Mouse (Mus musculus): ENCODE data around the gene Dus1l.
"Not testable (repeated sequence)": the region's sequence is repeated elsewhere in the genome, so short reads cannot be mapped to it uniquely, and the experiment has no call there.

The Dus1l gene

DNA sequence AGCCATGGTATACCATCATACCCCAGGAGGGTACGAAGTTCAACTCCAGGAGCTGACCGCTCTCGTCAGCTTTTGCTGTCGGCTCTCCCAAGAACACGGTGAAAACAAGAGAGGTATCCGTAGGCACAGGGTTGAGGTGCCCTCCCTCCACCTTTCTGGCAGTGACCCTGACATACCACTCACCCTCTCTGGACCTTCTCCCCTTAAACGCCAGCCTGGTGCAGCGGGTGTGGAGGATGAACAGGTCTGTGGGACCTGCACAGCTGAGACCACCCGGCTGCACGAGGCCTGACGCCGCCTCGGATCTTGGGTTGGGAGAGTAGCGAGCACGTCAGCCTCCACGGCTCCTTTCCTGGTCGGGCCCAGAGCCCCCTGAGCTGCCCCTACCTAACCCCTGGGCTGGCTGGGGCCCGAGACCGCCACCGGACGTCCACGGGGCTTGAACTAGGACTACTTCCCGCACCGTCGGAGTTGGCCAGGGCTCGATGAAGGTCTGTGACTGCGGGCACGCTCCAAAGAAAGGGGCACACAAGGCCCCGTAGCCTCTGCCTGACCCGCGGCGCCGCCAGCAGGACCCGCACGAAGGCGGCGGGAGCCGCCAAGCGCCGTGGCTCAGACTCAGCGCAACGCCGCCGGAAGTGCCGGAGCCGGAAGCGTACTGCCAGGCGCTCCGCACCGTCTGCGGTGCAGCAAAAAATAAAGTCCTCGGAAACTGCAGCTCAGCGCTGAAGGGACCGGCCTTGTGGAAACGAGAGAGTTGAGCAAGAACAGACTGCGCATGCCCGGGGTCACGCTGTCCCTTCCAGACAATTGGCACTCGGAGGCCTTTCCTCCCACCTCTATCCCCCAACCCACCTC, at the start of gene Dus1l:
Dus1l (minus strand) TSS at position 648 of the 858 bp plus-strand sequence.
- DNase-seq (ENCODE audit: extremely low spot score, low spot score) = peak; percentile 99

DNA sequence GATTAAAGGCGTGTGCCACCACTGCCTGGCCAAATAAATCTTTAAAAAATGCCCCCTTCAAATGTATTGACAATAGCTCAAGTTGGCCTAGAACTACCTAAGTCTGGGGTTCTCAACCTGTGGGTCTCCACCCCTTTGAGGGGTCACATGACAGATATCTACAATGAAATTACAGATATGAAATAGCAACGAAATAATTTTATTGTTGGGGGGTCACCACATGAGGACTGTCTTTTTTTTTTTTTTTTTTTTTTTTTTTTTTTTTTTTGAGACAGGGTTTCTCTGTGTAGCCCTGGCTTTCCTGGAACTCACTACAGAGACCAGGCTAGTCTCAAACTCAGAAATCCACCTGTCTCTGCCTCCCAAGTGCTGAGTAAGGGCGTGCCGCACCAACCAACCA, 48.1 kb upstream of the Dus1l start:
- DNase-seq (ENCODE audit: extremely low spot score, low spot score) = no peak

DNA sequence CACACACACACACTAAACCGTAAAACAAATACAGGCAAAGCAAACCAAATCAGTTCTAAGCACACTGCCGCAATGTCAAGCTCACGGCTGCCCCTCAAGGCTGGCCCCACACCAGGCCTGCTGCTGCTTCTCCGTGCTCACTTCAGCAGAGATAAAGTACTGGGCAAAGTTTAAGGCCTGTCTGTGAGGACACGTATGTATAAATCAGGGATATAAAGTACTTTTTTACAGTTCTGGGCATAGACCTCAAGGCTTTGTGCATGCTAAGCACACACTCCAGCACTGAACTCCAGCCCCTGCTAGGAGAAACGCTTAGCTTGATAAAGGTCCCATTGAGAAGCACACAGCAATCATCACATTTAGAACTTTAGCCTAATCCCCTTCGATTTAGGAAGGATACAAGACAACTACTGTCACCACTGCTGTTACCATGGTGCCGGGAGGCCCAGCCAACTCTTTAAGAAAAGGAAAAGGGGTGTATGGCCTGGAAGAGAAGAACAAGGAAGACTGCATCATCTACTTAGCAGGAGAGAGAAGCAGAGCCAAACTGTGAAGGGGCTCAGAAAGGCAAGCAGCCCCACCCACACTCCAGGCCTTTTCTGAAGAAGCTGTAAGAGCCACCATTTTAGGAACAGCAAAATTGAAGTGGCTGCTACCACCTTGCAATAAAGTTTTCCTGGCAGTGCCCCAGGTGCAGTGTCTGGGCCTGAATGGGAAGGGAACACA, 37.5 kb upstream of the Dus1l start:
- no peak for DNase-seq (ENCODE audit: extremely low spot score, low spot score)

DNA sequence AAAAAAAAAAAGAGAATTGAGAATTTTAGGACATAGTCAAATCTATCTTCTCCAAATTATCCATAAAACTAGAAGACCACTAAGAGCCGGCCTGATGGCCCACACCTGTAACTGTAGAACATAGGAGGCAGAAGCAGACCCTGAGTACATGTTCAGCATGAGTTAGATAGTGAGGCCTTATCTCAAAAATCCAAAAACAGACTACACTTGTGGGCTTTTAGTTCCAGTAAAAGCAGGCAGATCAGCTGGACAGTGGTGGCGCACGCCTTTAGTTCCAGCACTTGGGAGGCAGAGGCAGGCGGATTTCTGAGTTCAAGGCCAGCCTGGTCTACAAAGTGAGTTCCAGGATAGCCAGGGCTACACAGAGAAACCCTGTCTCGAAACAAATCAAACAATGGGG, 36.8 kb upstream of the Dus1l start:
- not testable (repeated sequence) for DNase-seq (ENCODE audit: extremely low spot score, low spot score)

DNA sequence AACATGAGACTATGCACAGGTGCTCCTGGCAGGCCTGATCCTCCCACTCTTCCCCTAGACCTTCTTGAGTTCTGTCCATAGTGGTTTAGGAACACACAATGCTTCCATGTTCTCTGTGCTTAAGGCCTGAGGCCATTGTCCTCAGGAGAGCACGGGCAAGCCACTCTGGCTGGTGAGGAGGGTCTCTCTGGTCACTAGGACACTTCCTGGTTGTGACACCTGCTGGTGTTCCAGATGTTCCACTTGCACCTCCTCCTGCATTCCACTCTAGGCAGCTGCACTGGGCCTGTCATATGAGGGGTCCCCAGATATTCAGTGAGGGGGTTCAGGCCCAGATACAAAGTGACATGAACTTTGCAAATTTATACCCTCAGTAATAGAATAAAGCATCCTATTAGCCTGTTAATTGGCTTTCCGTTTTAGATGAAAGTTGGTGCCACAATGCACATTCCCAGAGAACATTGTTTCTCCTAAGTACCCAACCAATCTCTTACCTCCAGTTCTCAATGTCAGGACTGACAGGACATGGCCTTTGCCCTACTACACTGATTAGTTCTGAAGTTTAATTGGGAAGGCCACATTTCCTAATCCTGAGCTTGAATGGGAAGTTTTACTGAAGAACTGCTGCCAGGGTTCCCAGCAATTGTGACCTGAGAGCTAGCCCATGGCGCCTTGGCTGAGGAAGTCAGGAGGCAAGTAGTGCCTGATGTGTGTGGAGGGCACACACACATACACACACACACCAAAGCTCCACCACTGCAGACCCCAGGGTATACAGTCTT, 35.6 kb upstream of the Dus1l start:
- no peak for DNase-seq (ENCODE audit: extremely low spot score, low spot score)

DNA sequence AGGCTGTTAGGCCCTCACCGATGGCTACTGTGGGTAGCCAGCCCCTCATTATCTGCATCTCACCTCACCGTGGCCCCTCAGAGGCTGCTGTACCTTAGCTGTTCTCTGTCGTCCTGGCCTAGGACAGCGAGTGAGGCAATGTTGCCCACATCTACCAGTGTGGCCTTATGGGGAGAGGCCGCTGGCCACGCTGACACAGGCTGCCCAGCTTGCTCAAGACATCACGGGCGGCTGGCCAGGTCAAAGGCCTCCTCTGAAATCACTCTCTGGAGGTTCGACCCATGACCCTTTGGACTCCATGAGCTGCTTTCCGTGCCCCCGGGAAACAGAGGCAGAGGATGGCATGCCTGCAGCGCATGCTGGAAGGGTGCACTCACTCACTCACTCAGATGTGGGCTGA, 34.5 kb upstream of the Dus1l start:
- no peak for DNase-seq (ENCODE audit: extremely low spot score, low spot score)

DNA sequence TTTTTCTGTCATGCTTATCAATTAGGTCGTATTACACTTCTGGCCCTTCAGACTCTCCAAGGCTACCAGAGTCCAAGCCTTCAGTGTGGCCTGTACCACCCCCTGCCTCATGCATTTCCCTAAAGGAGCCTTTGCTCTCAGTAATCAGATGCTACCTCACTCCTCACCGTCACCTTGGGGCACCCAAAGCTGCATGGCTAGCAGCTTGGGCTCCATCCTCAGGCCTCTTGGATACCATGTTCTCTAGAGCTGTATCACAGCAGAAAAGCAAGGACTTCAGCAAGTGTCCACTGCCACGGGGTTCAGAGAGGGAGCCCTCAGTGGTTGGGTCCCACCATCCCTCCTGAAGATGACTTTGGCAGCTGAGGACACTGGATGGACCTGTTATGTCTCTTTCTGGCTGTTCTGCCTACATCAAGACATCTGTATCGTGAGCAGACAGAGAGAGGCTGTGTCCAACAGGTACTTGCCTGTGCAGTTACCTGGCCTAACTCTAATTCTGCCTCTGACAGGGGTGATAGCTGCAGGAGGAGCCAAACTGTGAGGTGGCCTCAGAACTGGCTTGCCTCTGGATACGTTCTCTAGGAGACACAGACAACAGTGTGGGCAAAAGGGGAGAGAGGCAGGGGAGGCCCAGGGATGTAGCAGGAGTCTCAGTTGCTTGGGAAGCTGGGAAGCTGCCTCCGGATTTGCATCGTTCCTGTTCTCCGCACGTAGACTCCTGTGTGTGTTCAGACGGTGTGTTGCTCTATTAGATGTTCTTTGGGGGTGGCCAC, 33.7 kb upstream of the Dus1l start:
- no peak for DNase-seq (ENCODE audit: extremely low spot score, low spot score)

DNA sequence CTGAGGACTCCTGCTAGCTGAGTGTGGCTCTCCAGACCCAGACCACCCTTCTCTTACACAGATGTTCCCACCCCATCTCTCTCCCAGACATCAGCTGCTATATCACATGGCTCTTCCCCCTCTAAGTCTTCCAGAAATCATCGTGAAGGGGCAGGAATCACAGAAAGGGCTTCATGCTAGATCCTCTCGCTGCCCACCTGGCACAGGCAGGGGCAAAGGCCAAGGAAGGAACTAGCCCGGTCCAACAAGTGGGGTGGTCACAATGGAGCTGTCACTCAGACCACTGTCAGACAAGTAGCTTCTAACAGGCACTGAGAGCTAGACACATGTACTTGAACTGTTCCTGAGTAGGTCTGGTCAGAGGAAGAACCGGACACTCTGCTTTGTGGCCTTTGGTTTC, 32.2 kb upstream of the Dus1l start:
- no peak for DNase-seq (ENCODE audit: extremely low spot score, low spot score)

DNA sequence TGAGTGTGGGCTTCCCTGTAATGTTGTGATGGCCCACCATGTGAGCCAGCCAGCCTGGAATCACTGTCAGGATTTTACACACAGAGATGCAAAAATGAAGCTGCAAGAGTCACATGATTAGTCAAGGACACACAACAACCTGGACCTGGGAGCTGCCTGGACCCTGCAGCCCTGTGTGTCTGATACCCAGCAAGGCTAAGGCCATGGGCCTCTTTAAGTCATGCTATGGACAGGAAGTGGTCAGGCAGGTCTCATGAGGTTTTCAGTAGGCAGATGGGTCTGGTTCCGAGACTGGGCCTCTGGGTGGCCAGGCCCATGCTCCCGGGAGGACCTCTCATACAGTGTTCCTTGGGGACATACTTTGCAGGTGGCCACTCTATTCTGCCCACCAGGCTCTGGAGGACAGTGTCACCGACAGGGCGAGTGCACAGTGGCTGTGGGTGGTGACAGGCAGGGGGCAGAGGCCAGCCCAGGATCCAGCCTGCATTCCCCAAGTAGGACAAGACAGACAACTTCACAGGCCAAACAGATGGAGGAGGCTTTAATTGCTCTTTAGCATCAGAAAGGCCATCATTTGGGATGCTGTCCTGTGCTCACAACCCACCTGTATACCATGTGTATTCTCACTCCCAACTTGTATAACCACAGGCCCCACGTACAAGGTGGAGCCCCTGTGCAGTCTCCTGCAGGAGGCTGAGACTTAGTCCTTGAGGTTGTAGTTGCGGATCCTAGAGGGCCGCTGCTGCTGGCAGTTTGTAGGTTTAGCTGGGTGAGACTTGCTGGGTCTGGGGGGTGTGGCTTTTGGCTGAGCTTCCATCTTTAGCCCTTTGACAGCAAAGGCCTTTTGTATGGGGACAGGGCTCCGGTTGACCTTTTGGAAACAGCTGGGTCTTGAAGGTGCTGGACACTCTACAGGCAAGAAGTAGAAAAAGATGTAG, 30.1 kb upstream of the Dus1l start:
- DNase-seq (ENCODE audit: extremely low spot score, low spot score) = no peak

DNA sequence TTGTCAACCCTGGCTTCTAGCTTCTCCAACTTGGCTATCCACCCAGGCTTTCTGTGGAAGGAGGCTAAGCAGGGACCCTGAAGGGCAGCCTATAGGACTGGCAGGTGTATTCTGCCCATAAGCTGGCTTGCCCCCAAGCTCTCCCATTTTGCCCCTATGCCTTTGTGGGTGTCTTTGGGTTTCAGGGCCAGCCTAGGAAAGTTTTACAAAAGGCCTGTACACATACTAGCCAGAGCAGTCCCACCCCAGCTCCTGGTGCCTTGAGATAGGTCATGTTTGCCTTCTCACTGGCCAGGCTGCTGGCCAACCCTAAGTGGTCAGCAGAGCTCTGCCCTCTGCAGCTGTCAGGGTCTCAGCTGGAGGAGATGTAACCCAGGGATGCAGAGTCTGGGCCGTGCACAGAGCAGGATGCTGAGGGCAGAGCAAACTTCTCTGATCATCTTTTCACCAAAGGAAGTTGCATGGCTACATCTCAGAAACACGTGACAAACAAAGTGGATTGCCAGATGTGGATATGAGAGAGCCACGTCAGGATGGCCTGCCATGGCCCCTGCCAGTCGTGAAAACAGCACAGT, 29.2 kb upstream of the Dus1l start:
- no peak for DNase-seq (ENCODE audit: extremely low spot score, low spot score)

DNA sequence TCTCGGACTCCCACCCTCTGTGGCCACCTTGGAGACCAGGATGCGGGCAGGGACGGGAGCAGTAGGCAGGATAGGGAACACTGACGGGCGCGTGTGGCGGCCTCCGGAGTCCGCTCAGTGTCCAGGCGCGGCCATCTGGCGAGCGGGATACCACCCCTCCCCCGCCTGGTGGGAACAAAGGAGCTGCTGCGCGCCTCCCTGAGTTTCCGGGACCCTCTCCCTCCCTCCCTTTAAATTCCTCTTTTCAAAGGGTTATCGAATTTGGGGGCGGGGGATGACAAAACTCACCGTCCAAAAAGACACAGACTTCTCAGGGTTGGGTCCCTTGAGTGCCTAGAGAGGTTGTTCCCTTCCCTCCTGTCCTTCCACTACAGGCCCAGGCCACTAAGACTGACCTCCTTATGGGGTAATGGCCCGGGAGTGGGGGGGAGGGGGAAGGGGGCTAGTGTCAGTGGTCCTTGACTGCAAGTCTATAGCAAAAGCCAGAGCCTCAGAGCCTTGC, 28.6 kb upstream of the Dus1l start:
- DNase-seq (ENCODE audit: extremely low spot score, low spot score) = no peak

DNA sequence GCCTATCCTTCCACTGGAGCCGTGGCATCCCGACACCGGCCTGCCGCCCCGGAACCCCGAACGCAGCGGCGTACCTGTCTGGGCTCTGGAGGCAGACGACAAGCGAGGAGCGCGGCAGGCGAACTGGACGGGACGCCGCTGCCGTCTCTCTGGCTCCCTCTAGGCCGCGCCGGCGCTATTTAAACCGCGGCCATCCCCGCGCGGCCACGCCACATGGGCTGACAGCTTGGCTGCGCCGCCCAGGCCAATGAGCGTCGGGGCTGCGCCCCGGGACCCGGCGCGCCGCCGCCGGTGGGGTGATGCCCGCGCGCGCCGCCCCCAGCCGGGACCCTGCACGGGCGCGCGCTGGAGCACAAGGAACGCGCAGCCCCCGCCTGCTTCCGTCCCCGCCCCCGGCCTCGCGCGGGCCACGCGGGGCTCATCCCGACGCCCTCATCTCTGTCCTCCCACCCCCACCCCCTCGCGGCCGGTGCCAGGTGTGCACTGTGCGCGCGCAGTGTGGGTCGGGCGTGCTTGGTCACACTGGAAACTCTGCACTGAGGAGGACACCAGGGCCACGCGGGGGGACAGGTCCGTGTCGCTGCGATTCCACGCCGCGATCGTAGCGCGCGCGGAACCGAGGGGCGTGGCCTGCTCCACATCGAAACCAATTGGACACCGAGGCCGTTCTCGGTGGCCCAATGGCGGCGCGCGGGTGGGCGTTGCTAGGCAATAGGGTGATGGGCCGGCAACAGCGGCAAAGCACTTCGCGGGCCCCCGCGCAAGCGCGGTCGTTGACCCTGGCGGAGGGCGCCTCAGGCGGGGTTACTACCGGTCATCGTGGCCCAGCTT, 28.0 kb upstream of the Dus1l start, which contains the start of gene Fasn:
Fasn (minus strand) TSS at position 592 of the 831 bp plus-strand sequence.
- peak; percentile 99 for DNase-seq (ENCODE audit: extremely low spot score, low spot score)

DNA sequence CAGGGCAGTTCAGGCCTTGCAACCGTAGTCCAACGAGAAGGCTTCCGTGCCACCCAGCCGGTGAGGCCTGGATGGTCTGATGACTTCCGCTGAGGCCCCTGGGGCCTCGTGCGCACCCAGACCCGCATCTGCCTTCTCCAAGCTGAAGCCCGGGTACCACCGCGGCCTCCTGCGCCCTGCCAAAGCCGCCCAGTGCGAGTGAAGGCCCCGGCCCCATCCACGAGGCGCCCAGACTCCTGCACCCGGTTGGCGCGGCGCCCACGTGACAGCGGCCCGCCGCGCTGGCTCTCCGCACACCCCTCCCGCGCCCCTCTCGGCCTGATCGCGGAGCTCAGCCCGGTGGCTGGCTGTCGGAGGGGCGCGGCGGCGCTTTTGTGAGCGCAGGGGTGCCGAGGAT, 27.3 kb upstream of the Dus1l start:
- no peak for DNase-seq (ENCODE audit: extremely low spot score, low spot score)

DNA sequence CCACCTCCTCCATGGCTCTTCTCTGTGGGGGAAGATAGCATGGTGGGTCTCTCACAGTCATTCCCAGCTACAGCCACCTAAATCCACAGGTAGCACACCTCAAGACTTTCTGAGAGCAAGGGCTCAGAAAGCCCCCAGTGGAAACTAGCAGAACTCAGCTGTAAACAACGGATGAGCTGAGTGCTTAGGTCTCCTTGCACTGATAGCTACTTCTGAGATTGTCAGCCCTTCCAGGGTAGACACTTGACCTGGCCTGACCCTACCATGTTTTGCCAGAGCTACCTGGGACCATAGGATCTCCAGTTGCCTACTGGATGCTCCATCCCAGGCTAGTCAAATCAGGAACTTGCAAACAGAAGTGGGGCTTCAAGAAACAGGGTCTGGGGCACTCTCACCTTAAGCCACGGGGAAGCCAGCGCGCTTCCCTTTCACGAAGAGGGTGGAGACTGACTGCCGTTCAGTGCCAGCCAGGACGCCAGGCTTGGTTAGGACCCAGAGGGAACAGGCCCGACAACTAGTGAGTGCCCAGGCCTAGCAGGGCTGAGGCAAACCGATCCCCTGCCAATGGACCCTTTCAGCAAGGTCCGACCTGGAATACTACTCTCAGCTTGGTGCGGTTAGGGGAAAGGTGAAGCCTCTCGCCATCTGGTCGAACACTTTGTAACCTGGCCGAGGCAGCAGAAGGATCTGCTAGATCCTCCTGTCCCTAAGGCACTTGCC, 26.8 kb upstream of the Dus1l start:
- DNase-seq (ENCODE audit: extremely low spot score, low spot score) = no peak

DNA sequence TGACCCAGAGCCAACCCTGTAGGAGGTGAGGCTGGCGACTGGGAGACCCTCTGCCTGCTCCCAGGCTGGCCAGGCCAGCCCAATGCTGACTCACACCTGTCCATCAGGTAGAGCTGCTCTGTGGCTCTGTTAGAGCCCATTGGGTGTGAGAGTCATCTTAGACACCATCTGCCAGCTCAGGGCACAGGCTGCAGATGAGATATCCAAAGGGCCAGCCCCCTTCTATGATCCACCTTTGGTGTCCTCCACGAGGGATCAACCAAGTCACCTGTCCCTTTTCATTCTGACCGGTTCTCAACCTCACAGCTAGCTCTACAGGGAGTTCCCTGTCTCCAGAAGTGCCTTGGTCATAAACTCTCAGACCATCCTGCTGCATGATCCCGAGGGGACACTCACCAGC, 26.1 kb upstream of the Dus1l start:
- DNase-seq (ENCODE audit: extremely low spot score, low spot score) = no peak

DNA sequence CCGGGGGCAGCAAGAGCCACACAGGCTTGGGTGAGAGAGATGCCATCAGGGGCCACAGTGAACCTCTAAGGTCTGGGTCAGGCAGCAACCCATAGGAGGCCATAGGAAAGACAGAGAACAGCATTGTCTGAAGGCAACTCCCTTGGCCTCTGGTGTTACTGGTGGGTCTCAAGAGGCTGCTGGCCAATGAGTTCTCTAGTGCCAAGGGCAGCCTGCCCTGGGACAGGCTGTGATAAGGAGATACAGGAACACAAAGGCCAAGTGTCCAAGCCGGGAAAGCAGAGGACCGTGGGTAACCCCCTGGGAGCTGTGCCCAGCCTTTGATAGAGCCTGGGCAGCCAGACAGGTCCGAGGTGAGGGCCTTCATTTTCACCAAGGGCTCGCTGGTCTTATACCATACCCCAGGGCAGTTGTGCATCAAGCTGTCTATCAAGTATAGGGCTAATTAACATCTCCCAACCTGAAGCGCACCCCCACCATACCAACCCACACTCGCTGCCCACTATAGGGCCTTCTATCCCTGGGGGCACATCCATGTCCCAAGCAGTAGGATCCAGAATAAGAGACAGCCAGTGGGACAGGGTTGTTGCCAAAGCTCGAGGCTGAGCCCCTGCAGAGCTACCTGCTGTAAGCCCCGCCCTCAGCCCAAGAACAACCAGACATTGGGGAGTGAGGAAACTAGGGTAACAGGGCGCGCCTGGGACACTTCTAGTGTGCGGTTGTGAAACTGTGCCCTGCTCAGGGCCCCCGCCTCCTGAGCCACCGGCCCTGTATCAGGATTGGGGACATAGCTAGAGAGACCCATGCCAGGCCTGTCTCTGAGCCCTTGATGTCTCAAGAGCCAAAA, 25.1 kb upstream of the Dus1l start:
- no peak for DNase-seq (ENCODE audit: extremely low spot score, low spot score)

DNA sequence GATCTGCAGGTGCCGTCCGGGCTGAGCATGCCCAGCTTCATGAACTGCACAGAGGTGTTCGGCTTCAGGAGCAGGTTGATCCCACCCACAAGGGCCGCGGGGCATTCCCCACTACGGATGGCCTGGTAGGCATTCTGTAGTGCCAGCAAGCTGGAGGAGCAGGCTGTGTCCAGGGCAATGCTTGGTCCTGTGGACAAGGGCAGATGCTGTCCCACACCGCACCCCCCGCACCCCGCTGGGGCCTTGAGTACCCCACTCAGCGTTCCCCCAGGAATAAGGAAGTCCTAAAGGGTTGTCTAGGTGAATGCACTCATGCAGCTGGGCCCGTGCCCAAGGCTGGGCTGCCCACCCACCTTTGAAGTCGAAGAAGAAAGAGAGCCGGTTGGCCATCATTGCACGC, 24.3 kb upstream of the Dus1l start:
- DNase-seq (ENCODE audit: extremely low spot score, low spot score) = no peak

Data from neural tube, embryonic 10.5 days (tissue).